Mouse (Mus musculus) kidney, postnatal 10 days (tissue): Measurements from ENCODE around the gene Pde4b.

Experiments
- DNase-seq: peaks from one replicate; pipeline ENCODE4 v3.0.0; 2021; ENCODE audit warnings: mixed read lengths

Gene Pde4b

DNA sequence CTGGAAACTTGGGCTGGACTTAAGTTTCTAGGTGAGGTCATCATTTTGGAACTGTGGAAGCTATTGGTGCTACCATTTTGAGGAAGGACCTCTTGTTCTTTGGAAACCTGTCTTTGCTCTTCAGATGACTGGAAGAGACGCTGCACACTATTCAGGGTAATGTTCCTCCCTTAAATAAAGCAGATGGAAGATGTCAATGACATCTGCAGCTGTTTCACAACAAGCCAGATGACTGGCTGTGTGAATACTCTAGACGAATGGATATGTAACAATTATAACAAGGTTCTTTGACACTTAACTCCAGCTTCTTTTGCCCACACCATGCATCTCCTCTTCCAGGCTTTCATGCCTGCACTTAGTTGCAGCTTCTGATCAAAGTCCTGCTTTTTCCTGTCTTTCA lies 320.8 kb downstream of the Pde4b start:
- no peak for DNase-seq

GRCm38 (mm10) chr4:102408938-102409337 lies 321.6 kb downstream of the Pde4b start:
- no peak for DNase-seq

- DNase-seq, result no peak
These were observed 325.8 kb downstream of the Pde4b start for GRCm38 (mm10) chr4:102413101-102413500.

- DNase-seq, result no peak
These were observed 326.5 kb downstream of the Pde4b start for GRCm38 (mm10) chr4:102413794-102414193.

DNA sequence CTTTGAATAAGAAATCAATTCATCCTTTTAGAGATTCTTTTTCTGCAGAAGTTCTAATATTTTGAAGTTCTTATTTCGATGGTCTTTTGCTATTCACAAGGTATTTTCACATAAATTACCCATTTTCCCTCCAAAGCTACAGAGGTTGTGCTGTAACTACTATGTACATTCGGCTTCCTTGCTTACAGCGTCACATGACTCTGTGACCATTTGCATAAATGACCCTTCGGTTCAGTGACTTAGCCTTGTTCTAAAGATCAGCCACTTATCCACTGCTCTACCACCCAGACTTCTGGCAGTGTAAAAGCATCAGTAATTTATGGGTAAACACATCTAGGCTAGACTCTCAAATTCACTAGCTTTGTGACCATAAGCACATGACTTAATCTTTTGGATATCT lies 327.3 kb downstream of the Pde4b start:
- DNase-seq, result no peak

GRCm38 (mm10) chr4:102420794-102421397 lies 333.6 kb downstream of the Pde4b start:
- no peak for DNase-seq

- no peak for DNase-seq
These were observed 334.1 kb downstream of the Pde4b start for GRCm38 (mm10) chr4:102421398-102421859.

GRCm38 (mm10) chr4:102424104-102424503 lies 336.8 kb downstream of the Pde4b start:
- no peak for DNase-seq

- no peak for DNase-seq
These were observed 338.1 kb downstream of the Pde4b start for GRCm38 (mm10) chr4:102425422-102425821.

DNA sequence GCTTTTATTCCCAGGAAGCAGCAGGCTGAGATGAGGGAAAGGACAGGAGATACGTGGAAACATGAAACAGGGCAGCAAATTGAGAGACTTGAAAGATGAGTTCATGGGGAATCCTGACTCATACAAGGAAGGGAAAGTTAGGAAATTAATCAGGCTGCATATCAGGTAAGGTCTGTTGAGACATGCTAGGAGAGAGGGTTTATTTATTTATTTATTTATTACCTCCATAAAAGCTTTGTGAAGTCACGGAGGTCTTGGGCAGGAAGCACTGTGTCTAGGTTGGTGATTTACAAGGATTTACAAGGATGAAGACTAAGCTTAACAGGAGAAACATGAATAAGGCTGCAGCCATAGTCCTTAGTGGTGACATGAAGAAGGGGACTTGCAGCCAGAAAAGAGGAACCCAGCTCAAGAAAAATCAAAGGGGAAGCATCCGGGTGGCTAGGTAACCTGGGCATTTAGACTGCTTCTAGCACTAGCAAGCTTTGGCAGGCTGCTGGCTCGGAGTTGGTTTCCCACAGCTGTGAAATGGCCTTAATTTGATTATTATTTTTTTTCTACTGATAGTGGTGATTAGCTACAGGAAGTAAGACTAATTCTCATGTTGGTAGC lies 342.5 kb downstream of the Pde4b start:
- no peak for DNase-seq

DNA sequence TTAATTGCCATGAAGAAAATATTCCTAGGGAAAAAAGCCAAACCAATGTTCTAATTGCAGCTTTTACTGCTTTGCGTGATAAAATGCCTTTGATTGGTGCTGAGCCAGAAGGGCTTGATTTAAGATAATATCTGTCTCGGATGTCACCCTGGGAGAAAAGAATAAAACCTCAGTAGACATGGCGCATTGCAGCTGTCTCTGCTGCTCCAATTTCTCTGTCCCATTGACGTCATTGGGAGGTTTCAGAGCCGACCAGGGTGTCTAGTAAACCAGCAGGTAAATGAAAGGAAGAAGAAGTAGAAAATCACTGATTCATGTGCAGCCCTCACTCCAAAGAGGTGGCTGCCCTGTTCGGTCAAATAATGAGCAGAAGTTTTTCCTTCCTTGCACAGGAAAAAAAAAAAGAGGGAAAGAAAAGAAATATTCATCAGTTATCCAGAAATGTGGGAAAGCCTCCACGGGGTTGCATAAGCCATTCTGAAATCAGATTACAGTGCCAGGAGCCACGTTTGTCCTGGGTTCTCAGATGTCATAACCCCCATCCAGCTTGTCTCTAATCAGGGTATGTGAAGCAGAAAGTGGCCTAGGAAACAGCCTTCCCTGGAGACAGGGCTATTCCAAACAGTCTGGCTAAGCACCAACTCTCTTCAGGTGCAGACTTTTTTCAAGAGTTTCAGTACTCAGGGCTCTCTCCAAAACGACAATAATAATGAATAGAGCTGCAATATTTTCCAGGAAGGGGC lies 344.9 kb downstream of the Pde4b start:
- peak; percentile 15 for DNase-seq

DNA sequence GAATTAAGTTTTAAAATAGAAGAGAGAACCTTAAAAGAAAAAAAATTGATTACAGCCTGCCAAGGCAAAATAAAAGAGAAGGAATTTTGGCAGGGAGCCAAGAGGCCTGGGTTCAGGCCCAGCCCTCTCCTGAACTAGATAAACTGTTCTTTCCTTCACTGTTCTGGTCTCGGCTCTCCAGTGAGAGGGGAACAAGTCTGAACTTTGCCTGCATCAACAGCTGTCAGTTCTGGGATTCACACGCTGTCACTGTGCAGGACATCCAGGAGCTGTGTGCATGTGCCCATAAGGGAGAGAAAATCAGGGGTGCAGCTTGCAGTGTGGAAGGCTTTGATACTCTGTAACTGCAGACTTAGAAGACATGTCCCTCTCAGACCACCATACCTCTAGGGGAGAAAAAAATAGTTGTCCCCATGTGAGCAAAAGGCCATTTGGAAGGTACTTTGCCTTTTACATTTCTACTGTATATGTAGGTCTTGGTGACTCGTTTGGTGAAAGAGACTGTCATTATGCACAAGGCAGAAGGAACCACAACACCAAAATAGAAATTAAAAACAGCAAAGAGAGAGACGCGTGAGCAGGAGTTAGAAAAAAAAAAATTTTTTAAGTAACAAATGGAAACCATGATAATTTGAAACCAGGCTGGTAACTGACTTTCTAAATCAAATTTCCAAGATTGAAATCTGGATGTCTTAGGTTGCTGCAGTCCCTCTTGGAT lies 352.2 kb downstream of the Pde4b start:
- peak; percentile 44 for DNase-seq

- no peak for DNase-seq
These were observed 352.8 kb downstream of the Pde4b start for GRCm38 (mm10) chr4:102440119-102440481.

GRCm38 (mm10) chr4:102443533-102443932 lies 356.2 kb downstream of the Pde4b start:
- DNase-seq, result no peak

- no peak for DNase-seq
These were observed 357.2 kb downstream of the Pde4b start for GRCm38 (mm10) chr4:102444501-102444900.

DNA sequence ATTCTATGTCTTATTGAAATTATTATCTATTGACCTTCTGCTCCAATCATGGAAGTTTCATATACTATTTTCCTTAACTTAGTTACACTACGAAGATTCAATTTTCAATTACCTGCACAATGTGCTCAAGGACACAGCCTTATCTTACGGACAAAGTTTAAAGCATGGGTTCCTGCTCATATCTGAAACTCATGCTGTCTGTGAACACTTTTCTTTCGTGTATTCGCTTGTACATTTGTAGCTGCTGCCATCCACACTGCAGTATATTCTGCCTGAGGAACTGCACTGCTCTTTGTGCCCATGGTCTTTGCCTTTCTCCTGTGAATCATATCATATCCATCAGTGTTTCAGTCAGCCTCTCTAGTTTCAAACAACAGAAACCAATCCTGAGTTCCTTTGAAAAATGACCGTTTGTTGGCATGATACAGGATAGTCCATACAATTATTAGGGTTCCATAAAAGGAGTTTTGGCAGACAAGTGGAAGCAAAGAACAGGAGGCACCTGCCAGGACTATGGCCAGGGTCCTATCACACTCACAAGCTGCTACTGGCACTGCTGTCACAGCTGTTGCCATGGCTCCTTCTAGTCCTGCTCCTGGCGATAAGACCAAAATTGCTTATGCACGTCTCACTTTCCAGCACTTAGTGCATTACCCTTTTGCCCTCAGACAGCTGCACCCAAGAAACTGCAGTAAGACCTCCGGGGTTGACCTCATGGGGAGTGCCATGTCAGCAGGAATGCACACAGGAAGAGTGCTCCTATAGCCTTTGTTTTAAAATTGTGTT lies 359.0 kb downstream of the Pde4b start:
- no peak for DNase-seq

- DNase-seq, result no peak
These were observed 369.1 kb downstream of the Pde4b start for GRCm38 (mm10) chr4:102456426-102456825.

- peak; percentile 32 for DNase-seq
These were observed 372.1 kb downstream of the Pde4b start for GRCm38 (mm10) chr4:102459216-102459999.

DNA sequence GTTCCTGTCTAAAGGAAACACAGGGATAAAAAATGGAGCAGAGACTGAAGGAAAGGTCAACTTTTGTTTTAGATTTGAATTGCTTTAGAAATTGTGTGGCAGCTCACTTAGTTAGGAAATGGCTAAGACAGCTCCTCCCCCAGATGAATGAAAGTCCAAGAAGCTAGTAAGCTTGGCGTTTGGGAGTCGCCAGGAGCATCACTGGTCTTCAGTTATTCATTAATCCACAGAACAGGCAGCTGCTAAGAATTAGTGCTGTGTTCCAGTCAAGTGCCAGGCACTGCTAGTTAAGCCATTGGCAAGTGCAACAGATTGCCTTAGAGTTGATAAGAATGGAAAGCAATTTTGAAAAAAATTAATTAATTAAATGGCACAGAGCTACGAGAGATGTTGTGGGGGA lies 390.8 kb downstream of the Pde4b start:
- DNase-seq, result peak; percentile 29

GRCm38 (mm10) chr4:102478860-102479259 lies 391.5 kb downstream of the Pde4b start:
- DNase-seq, result no peak

DNA sequence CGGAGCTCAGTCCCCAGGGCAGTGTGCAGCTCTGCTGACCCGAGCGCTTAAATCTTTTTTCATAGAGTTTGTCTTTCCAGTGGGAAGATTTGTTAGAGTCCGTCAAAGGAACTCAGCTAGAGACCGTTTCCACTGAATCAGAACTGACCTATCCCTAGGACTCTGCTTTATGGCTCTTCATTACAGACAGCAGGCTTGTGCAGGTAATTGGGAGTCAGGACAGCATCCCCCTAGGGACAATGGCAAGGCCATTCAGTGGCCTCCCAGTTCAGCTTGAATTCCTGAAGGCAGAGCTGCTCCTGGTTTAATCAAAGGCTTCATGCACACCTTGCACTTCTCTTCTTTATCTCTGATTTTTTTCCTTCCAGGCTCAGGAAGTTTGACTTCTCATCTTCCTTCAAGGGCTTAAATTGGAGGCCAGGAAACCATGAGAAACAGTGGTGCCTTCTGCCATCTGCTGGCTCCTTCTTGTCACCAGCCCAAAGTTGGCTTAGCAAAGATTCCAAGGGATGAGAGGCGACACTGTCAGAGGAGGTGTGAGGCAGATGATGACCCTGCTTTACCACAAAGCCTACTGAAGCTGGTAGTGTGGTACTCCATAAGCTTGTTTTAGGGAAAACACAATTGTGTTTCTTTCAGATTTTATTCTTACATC lies 393.6 kb downstream of the Pde4b start:
- peak; percentile 59 for DNase-seq
